Mouse (Mus musculus) forebrain, postnatal 0 days (tissue): ENCODE data around the gene Gm37240. TPM values are rescaled to one million over a fixed set of nuclear protein-coding genes. Genes with fewer than 3 reads are reported as not detected.
A peak's percentile ranks its signal among the peaks of the same experiment; 100 is the strongest.

Source experiments
- ATAC-seq: fragments of 200-750 bp; cut with Nextera tagmentation; 2 replicates; pipeline ENCODE4 v1.8.0; 2017; ENCODE audit warnings: mild to moderate bottlenecking, moderate library complexity
- DNase-seq: peaks from one replicate; pipeline ENCODE4 v3.0.0-alpha.2; 2015
- H3K27ac ChIP-seq: fragments of 300-500 bp; sonication (generic); 2 replicates; pipeline ENCODE4 v1.5.1; 2014; ENCODE audit warnings: low read depth, mild to moderate bottlenecking, antibody characterized with exemption, low read length, moderate library complexity, mixed read lengths
- H3K27me3 ChIP-seq: fragments of 300-500 bp; sonication (generic); 2 replicates; pipeline ENCODE4 v1.6.1; 2014; ENCODE audit warnings: mild to moderate bottlenecking, low read length, mixed read lengths; ENCODE audit not compliant: insufficient read depth
- H3K36me3 ChIP-seq: fragments of 300-500 bp; sonication (generic); 2 replicates; pipeline ENCODE4 v1.6.1; 2014; ENCODE audit warnings: mild to moderate bottlenecking, moderate library complexity; ENCODE audit not compliant: insufficient read depth
- H3K4me1 ChIP-seq: fragments of 300-500 bp; sonication (generic); 2 replicates; pipeline ENCODE4 v1.6.1; 2014; ENCODE audit warnings: antibody characterized with exemption; ENCODE audit not compliant: insufficient read depth
- H3K4me2 ChIP-seq: fragments of 300-500 bp; sonication (generic); 2 replicates; pipeline ENCODE4 v1.6.1; 2014; ENCODE audit warnings: low read depth, mild to moderate bottlenecking, moderate library complexity
- H3K4me3 ChIP-seq: fragments of 300-500 bp; sonication (generic); 2 replicates; pipeline ENCODE4 v1.5.1; 2014; ENCODE audit warnings: low read depth, low read length, mixed read lengths
- H3K9ac ChIP-seq: fragments of 300-500 bp; sonication (generic); 2 replicates; pipeline ENCODE4 v1.6.1; 2014; ENCODE audit warnings: mild to moderate bottlenecking
- H3K9me3 ChIP-seq: fragments of 300-500 bp; sonication (generic); 2 replicates; pipeline ENCODE4 v1.6.1; 2016; ENCODE audit warnings: low read length
- CTCF ChIP-seq: sonication (generic); IDR thresholded peaks from 2 replicates; pipeline ENCODE4 v1.5.1; 2016; ENCODE audit warnings: antibody characterized with exemption, control low read depth, low read depth
- WGBS: fragments of 180-500 bp; shearing (Covaris S2); extraction: QIAGEN DNeasy Blood & Tissue Kit; methylation state at CpG from one replicate; pipeline ENCODE4 v1.1.7; 2014; 5-methylcytosine and 5-hydroxymethylcytosine counted together
- polyA plus RNA-seq: library from polyadenylated mRNA; unstranded; fragments of >200 nt; fragmentation: Nextera tagmentation; extraction: Ambion mirVana; gene quantifications from 2 replicates; pipeline ENCODE4 v1.2.1, GENCODE M21; 2015
- total RNA-seq: library from RNA; depleted of rRNA; stranded (reverse); fragments of >200 nt; gene quantifications from 2 replicates; pipeline ENCODE4 v1.2.3, GENCODE M21; 2014

Gm37240 gene
- total and polyA plus RNA-seq, 2 experiments from 2014 or later, result 0.67 to 1.2 TPM

GRCm38 (mm10) chr3:85024817-85025705, 862.3 kb downstream of the Gm37240 start:
- no peak overlapping the region for H3K9ac ChIP-seq
- TF ChIP-seq CTCF, result no peak
- no peak overlapping the region for H3K4me3 ChIP-seq
- H3K9me3 ChIP-seq, result no peaks in the 10 kb centered on the region
- H3K4me1 ChIP-seq, result no peaks in the 10 kb centered on the region
- no peaks in the 10 kb centered on the region for H3K27me3 ChIP-seq
- DNase-seq (no peak), ATAC-seq (no peak)
- H3K27ac ChIP-seq, result no peak overlapping the region
- no peak overlapping the region for H3K4me2 ChIP-seq
- 20% methylated on average over 6 of the region's 6 CpGs for WGBS
- H3K36me3 ChIP-seq, result no peaks in the 10 kb centered on the region

GRCm38 (mm10) chr3:85024237-85024636, 863.1 kb downstream of the Gm37240 start:
- H3K4me2 ChIP-seq, result no peak overlapping the region
- ATAC-seq (no peak), DNase-seq (no peak)
- no peak overlapping the region for H3K27ac ChIP-seq
- H3K4me1 ChIP-seq, result no peaks in the 10 kb centered on the region
- no peak overlapping the region for H3K4me3 ChIP-seq
- WGBS, result 68% methylated on average over 2 of the region's 2 CpGs
- no peak for TF ChIP-seq CTCF
- H3K36me3 ChIP-seq, result no peaks in the 10 kb centered on the region
- H3K27me3 ChIP-seq, result no peaks in the 10 kb centered on the region
- H3K9ac ChIP-seq, result no peak overlapping the region
- H3K9me3 ChIP-seq, result no peaks in the 10 kb centered on the region

GRCm38 (mm10) chr3:85022800-85023199, 864.5 kb downstream of the Gm37240 start:
- no peak for ATAC-seq
- Histone ChIP-seq H3K4me3 (no peak overlapping the region), H3K27ac (no peak overlapping the region), H3K4me1 (no peaks in the 10 kb centered on the region), H3K9ac (no peak overlapping the region), H3K9me3 (no peaks in the 10 kb centered on the region), H3K27me3 (no peaks in the 10 kb centered on the region), H3K4me2 (no peak overlapping the region), H3K36me3 (no peaks in the 10 kb centered on the region)
- DNase-seq, result no peak
- 78% methylated on average over 11 of the region's 11 CpGs for WGBS
- no peak for TF ChIP-seq CTCF

DNA sequence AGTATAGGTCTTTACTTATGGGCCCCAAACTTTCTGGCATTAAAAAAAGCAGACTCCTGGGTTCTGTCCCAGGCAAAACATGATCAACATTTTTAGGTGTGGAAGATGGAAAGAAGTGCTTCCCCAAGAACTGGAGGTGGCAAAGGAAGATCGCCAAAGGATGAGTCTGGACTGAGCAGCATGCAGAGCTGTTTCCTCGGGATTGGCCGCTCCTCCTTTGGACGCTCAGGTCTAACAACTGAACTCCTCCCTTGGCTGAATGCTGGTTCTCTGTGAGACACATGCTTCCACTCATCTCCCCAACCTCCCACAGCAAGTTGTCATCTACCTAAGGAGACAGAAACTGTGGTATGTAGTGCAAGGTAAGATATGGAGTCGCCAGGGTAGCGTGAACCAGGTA, 865.5 kb downstream of the Gm37240 start:
- WGBS, result 97% methylated on average over 6 of the region's 6 CpGs
- no peak for TF ChIP-seq CTCF
- H3K4me2 ChIP-seq, result no peak overlapping the region
- DNase-seq (no peak), ATAC-seq (no peak)
- H3K36me3 ChIP-seq, result no peaks in the 10 kb centered on the region
- no peaks in the 10 kb centered on the region for H3K9me3 ChIP-seq
- H3K4me3 ChIP-seq, result no peak overlapping the region
- no peaks in the 10 kb centered on the region for H3K27me3 ChIP-seq
- no peak overlapping the region for H3K9ac ChIP-seq
- H3K27ac ChIP-seq, result no peak overlapping the region
- no peaks in the 10 kb centered on the region for H3K4me1 ChIP-seq

GRCm38 (mm10) chr3:85020137-85020536, 867.2 kb downstream of the Gm37240 start:
- ATAC-seq (peak; percentile 55; the same call in 1 of the 2 replicates), DNase-seq (no peak)

DNA sequence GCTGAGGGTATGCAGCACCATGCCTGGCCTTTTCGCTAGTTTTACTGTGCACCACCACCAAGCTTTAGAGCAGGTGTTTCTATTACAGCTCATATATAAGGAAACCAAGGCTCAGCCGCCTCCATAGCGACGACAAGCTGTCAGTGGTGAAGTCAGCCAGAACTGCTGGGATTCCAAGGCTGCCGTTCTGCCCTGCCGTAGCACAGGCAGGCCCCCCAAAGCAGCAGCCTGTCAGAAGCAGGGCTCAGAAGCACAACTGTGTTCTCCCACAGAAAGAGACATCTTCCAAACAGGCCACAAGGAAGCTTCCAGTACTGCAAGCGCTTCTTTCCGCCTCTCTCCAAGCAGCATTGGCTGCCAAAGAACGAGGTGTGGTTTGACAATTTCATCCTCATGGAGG, 871.7 kb downstream of the Gm37240 start:
- ATAC-seq (peak; percentile 75), DNase-seq (peak; percentile 76)
- H3K27ac ChIP-seq, result peak overlapping the region; percentile 60
- peak; percentile 15; the same call in 1 of the 2 replicates for TF ChIP-seq CTCF
- H3K9me3 ChIP-seq, result no peaks in the 10 kb centered on the region
- H3K4me1 ChIP-seq, result peaks cover 4% of the 10 kb centered on the region; the same call in 1 of the 2 replicates
- no peaks in the 10 kb centered on the region for H3K27me3 ChIP-seq
- H3K4me3 ChIP-seq, result no peak overlapping the region
- no peaks in the 10 kb centered on the region for H3K36me3 ChIP-seq
- no peak overlapping the region for H3K4me2 ChIP-seq
- 43% methylated on average over 9 of the region's 9 CpGs for WGBS
- no peak overlapping the region for H3K9ac ChIP-seq

More at GRCm38 (mm10) chr3:85020137-85020536, 867.2 kb downstream of the Gm37240 start:
- H3K4me2 ChIP-seq, result no peak overlapping the region
- no peak overlapping the region for H3K9ac ChIP-seq
- no peak overlapping the region for H3K27ac ChIP-seq
- H3K27me3 ChIP-seq, result no peaks in the 10 kb centered on the region
- no peak overlapping the region for H3K4me3 ChIP-seq
- TF ChIP-seq CTCF, result no peak
- H3K36me3 ChIP-seq, result no peaks in the 10 kb centered on the region
- no peaks in the 10 kb centered on the region for H3K9me3 ChIP-seq
- H3K4me1 ChIP-seq, result peaks cover 4% of the 10 kb centered on the region; the same call in 1 of the 2 replicates

GRCm38 (mm10) chr3:85012889-85013288, 874.4 kb downstream of the Gm37240 start:
- Histone ChIP-seq H3K9ac (no peak overlapping the region), H3K27me3 (no peaks in the 10 kb centered on the region), H3K36me3 (no peaks in the 10 kb centered on the region), H3K9me3 (no peaks in the 10 kb centered on the region), H3K4me1 (peaks cover 4% of the 10 kb centered on the region; the same call in 1 of the 2 replicates), H3K4me2 (no peak overlapping the region), H3K27ac (no peak overlapping the region), H3K4me3 (no peak overlapping the region)
- ATAC-seq (no peak), DNase-seq (no peak)
- no peak for TF ChIP-seq CTCF
- 61% methylated on average over 6 of the region's 6 CpGs for WGBS
